Mouse (Mus musculus) heart, embryonic 13.5 days (tissue): Measurements from ENCODE around the gene Atxn7l3. TPM values are rescaled to one million over a fixed set of nuclear protein-coding genes. Genes with fewer than 3 reads are reported as not detected.

Experiments used
- ATAC-seq: fragments of 200-750 bp; cut with Nextera tagmentation; 2 replicates; pipeline ENCODE4 v1.8.0; 2017; ENCODE audit warnings: moderate TSS enrichment; ENCODE audit not compliant: insufficient number of reproducible peaks, low FRiP score, low TSS enrichment; ENCODE audit errors: extremely low read depth
- H3K27ac ChIP-seq: fragments of 300-500 bp; sonication (generic); replicated peaks from 2 replicates; pipeline ENCODE4 v1.5.1; 2015; ENCODE audit warnings: moderate library complexity, mild to moderate bottlenecking, inconsistent platforms
- H3K27me3 ChIP-seq: fragments of 300-500 bp; sonication (generic); replicated peaks from 2 replicates; pipeline ENCODE4 v1.6.1; 2015; ENCODE audit warnings: mild to moderate bottlenecking, inconsistent platforms
- H3K36me3 ChIP-seq: fragments of 300-500 bp; sonication (generic); 2 replicates; pipeline ENCODE4 v1.6.1; 2015; ENCODE audit warnings: mild to moderate bottlenecking, inconsistent platforms
- H3K4me1 ChIP-seq: fragments of 300-500 bp; sonication (generic); 2 replicates; pipeline ENCODE4 v1.6.1; 2015; ENCODE audit warnings: inconsistent platforms
- H3K4me2 ChIP-seq: fragments of 300-500 bp; sonication (generic); 2 replicates; pipeline ENCODE4 v1.6.1; 2015; ENCODE audit warnings: inconsistent platforms, mild to moderate bottlenecking, moderate library complexity
- H3K4me3 ChIP-seq: fragments of 300-500 bp; sonication (generic); 2 replicates; pipeline ENCODE4 v1.5.1; 2015; ENCODE audit warnings: moderate library complexity, mild to moderate bottlenecking, inconsistent platforms
- H3K9ac ChIP-seq: fragments of 300-500 bp; sonication (generic); 2 replicates; pipeline ENCODE4 v1.6.1; 2015; ENCODE audit warnings: inconsistent platforms, mild to moderate bottlenecking, moderate library complexity
- H3K9me3 ChIP-seq: fragments of 300-500 bp; sonication (generic); 2 replicates; pipeline ENCODE4 v1.6.1; 2016; ENCODE audit warnings: inconsistent platforms
- WGBS: fragments of 180-500 bp; shearing (Covaris S2); methylation state at CpG from one replicate; pipeline ENCODE4 v1.1.7; 2015; ENCODE audit warnings: mixed read lengths; 5-methylcytosine and 5-hydroxymethylcytosine counted together
- polyA plus RNA-seq: library from polyadenylated mRNA; unstranded; fragments of >200 nt; fragmentation: Nextera tagmentation; extraction: Ambion mirVana; gene quantifications from 2 replicates; pipeline ENCODE4 v1.2.1, GENCODE M21; 2015

Atxn7l3 gene
- polyA plus RNA-seq, 1 experiment from 2014 or later, result 8.5 TPM

DNA sequence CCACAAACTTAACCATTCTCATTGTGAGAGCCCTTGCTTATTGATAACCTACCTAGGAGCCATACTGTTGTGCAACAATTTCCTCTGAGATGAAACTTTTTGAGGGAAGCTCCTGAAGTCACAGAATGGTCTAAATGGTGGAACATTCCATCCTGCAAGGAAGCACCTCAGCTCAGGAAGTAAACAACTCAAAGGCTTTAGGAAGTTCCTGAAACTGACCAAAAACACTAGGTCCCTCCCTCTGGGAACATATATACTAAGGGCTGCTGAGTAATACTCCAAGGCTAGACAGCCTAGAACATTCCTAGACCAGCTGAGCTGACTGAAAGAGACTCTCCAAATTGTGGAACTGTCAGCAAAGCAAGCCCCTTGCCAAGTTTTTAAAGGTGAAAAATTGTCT lies 36.6 kb upstream of the Atxn7l3 start:
- Histone ChIP-seq H3K4me3 (no peak overlapping the region), H3K27me3 (no peaks in the 10 kb centered on the region), H3K4me1 (peaks cover 12% of the 10 kb centered on the region), H3K9me3 (no peaks in the 10 kb centered on the region), H3K4me2 (no peak overlapping the region), H3K9ac (no peak overlapping the region), H3K27ac (no peak overlapping the region), H3K36me3 (no peaks in the 10 kb centered on the region)
- no peak for ATAC-seq

DNA sequence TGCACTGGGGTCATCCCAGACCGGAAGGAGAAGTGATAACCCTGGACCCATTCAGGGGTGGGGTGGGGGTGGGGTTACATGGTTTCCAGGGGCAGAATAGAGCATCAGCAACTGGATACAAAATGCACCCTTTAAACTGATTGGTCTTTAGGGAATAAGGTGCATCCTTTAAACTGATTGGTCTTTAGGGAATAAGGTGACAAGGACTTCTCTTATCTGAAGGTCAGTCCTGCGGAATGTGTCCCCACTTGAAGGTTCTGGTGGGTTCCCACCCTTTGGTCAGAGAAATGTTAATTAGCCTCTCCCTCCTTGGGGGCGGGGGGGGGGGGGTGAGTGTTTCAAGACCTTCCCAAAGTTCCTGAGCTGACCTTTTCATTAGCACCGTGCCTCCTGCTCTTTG lies 35.4 kb upstream of the Atxn7l3 start:
- 29% methylated on average over 4 of the region's 4 CpGs for WGBS
- ATAC-seq, result no peak

DNA sequence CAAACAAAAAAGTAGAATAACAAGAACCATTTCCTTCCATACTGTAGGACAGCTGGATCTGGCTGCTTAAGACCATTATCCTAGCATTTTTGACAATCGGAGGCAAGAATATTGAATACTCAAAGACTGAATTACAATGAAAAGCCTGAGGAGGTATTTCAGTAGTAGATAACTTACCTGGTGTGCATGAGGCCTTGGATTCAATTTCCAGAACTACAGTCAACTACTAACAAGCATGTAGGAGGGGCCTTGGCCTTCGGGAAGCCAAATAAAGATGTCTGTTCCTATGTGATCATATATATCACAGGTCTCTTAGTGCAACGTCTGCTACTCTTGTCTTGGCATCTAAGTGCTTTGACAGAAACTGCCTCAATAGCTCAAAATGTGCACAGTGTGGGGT lies 33.6 kb upstream of the Atxn7l3 start:
- 65% methylated on average over 3 of the region's 3 CpGs for WGBS
- ATAC-seq, result no peak
- H3K4me2 ChIP-seq, result no peak overlapping the region
- no peak overlapping the region for H3K27ac ChIP-seq
- no peaks in the 10 kb centered on the region for H3K36me3 ChIP-seq
- no peak overlapping the region for H3K9ac ChIP-seq
- peaks cover 5% of the 10 kb centered on the region for H3K4me1 ChIP-seq
- H3K9me3 ChIP-seq, result no peaks in the 10 kb centered on the region
- no peaks in the 10 kb centered on the region for H3K27me3 ChIP-seq
- H3K4me3 ChIP-seq, result no peak overlapping the region

More for the DNA sequence above, 35.4 kb upstream of the Atxn7l3 start:
- no peaks in the 10 kb centered on the region for H3K9me3 ChIP-seq
- H3K36me3 ChIP-seq, result no peaks in the 10 kb centered on the region
- no peak overlapping the region for H3K9ac ChIP-seq
- H3K4me2 ChIP-seq, result no peak overlapping the region
- H3K4me1 ChIP-seq, result peaks cover 10% of the 10 kb centered on the region
- H3K4me3 ChIP-seq, result no peak overlapping the region
- no peaks in the 10 kb centered on the region for H3K27me3 ChIP-seq
- no peak overlapping the region for H3K27ac ChIP-seq

DNA sequence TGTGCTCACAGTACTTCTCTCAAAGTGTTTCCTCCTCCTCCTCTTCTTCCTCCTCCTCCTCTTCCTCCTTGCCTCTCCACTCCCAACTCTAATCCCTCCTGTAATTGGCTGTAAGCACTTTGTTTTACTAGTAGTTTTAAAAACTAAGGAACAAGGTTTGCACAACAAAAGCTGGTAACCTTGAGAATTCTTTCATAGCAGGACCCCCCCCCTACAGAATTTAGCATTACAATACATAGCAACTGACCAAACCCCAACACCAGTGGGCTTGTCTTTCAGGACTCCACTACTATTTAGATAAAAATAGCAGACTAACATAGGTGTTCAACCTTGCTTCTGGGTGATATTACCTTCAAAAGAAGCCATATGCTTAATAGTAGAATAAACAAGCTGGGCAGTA lies 33.1 kb upstream of the Atxn7l3 start:
- no peaks in the 10 kb centered on the region for H3K27me3 ChIP-seq
- no peak overlapping the region for H3K4me3 ChIP-seq
- no peaks in the 10 kb centered on the region for H3K9me3 ChIP-seq
- H3K9ac ChIP-seq, result no peak overlapping the region
- ATAC-seq, result no peak
- H3K27ac ChIP-seq, result no peak overlapping the region
- H3K36me3 ChIP-seq, result no peaks in the 10 kb centered on the region
- no peak overlapping the region for H3K4me2 ChIP-seq
- no peaks in the 10 kb centered on the region for H3K4me1 ChIP-seq

DNA sequence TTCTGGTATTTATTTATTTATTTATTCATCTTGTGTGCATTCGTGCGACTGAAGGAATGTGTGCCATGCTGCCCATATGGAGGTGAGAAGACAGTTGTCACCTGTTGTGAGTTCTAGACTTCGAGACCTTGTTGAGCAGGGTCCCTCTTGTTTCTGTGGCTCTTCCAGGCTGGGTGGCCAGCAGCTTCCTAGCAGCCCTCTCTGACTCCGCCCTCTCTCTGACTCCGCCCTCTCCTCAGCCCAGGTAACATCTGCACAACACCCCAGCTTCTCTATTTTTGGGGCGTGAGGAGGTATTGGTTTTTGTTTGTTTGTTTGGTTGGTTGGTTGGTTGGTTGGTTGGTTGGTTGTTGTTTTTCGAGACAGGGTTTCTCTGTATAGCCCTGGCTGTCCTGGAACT lies 31.4 kb upstream of the Atxn7l3 start:
- Histone ChIP-seq H3K4me3 (no peak overlapping the region), H3K9ac (no peak overlapping the region), H3K9me3 (no peaks in the 10 kb centered on the region), H3K27me3 (0 out of 2 replicates have a peak, but pooled peaks cover 5% of the 10 kb centered on the region), H3K27ac (no peak overlapping the region), H3K4me2 (no peak overlapping the region), H3K4me1 (no peaks in the 10 kb centered on the region), H3K36me3 (no peaks in the 10 kb centered on the region)
- 64% methylated on average over 7 of the region's 7 CpGs for WGBS
- no peak for ATAC-seq

DNA sequence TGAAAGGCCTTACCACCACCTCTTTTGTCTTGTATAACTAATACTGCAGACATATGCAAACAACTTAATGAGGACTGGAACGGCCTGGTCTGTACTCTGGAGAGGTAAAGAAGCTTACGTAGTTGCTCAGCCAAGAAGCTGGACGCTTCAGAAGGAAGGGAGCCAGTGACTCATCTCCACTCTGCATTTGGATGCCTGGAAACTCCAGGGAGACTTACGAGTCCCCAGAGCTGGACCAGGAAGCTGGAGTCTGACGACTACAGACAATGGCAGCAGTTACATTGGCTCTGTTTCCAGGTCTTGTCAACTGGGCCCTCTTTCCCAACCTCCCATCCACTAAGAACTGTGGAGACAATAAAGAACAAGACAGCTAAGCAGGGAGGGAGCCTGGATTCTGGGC lies 30.8 kb upstream of the Atxn7l3 start:
- WGBS, result 56% methylated on average over 5 of the region's 5 CpGs
- H3K4me2 ChIP-seq, result no peak overlapping the region
- no peak for ATAC-seq
- H3K4me1 ChIP-seq, result no peaks in the 10 kb centered on the region
- no peak overlapping the region for H3K9ac ChIP-seq
- no peaks in the 10 kb centered on the region for H3K36me3 ChIP-seq
- H3K9me3 ChIP-seq, result no peaks in the 10 kb centered on the region
- 0 out of 2 replicates have a peak, but pooled peaks cover 5% of the 10 kb centered on the region for H3K27me3 ChIP-seq
- no peak overlapping the region for H3K27ac ChIP-seq
- H3K4me3 ChIP-seq, result no peak overlapping the region

DNA sequence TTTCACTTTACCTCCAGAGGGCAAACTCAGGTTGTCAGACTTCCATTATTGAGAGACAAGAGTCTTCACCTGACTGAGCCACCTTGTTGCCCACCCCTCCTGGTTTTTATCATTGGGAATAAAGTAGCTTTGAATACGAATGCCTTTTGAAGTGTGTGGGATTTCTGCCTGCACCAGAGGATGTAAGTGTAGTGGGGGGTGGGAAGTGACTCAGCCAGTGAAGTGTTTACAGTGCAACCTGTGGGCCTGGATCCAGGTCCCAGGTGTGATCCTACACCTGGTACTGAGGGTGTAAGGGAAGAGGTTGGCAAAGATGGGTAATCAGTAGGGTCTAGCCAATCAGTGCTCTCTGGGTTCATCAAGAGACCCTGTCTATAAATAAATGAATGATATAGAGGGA lies 27.1 kb upstream of the Atxn7l3 start:
- no peak overlapping the region for H3K4me3 ChIP-seq
- H3K4me1 ChIP-seq, result peaks cover 10% of the 10 kb centered on the region
- no peak for ATAC-seq
- WGBS, result 72% methylated on average over 1 of the region's 1 CpGs
- H3K27ac ChIP-seq, result no peak overlapping the region
- no peak overlapping the region for H3K4me2 ChIP-seq
- H3K9ac ChIP-seq, result no peak overlapping the region
- H3K36me3 ChIP-seq, result no peaks in the 10 kb centered on the region
- H3K27me3 ChIP-seq, result 0 out of 2 replicates have a peak, but pooled peaks cover 8% of the 10 kb centered on the region
- no peaks in the 10 kb centered on the region for H3K9me3 ChIP-seq

DNA sequence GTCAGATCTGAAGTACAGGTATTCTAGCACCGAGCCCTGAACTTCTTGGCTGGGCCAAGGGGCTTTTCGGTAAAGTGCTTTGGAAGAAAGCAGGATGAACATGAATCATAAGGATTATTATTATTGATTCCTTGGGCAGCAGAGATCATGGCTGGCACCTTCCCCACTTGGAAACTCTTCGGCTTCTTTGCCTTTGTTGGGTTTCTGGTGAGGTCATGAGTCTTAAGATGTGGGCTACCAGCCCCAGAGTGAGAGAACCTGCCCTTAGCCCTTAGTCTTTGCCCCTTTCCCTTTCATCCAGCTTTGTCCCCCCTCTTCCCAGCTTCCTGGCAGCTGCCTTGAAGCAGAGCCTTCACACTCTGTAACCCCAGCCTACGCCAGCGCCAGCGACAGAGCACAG lies 25.5 kb upstream of the Atxn7l3 start:
- Histone ChIP-seq H3K36me3 (no peaks in the 10 kb centered on the region), H3K27ac (no peak overlapping the region), H3K9ac (no peak overlapping the region), H3K27me3 (0 out of 2 replicates have a peak, but pooled peaks cover 8% of the 10 kb centered on the region), H3K4me2 (no peak overlapping the region), H3K4me1 (peaks cover 10% of the 10 kb centered on the region), H3K4me3 (no peak overlapping the region), H3K9me3 (no peaks in the 10 kb centered on the region)
- WGBS, result 65% methylated on average over 6 of the region's 6 CpGs
- no peak for ATAC-seq

DNA sequence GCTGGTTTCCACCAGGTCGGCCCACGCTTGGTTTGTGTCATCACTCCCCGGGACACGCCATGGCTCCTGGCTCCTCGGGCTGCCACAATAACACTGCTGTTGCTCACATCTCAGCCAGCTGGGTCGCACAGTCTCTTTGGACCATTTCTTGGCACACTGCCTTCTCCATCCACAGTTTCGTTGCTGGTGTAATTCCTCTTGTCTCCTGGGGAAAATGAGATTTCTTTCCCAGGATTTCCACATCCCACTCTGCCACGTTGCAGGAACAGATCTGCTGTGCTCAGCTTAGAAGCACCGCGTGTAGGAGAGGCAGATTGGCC lies 24.2 kb upstream of the Atxn7l3 start:
- H3K4me1 ChIP-seq, result peaks cover 18% of the 10 kb centered on the region
- no peak for ATAC-seq
- H3K9me3 ChIP-seq, result no peaks in the 10 kb centered on the region
- peaks cover 1% of the 10 kb centered on the region for H3K36me3 ChIP-seq
- H3K27ac ChIP-seq, result peak overlapping the region; percentile 99
- H3K4me3 ChIP-seq, result peak overlapping the region; percentile 100
- 11% methylated on average over 10 of the region's 10 CpGs for WGBS
- peak overlapping the region; percentile 86 for H3K4me2 ChIP-seq
- 0 out of 2 replicates have a peak, but pooled peaks cover 8% of the 10 kb centered on the region for H3K27me3 ChIP-seq
- peak overlapping the region; percentile 100 for H3K9ac ChIP-seq

DNA sequence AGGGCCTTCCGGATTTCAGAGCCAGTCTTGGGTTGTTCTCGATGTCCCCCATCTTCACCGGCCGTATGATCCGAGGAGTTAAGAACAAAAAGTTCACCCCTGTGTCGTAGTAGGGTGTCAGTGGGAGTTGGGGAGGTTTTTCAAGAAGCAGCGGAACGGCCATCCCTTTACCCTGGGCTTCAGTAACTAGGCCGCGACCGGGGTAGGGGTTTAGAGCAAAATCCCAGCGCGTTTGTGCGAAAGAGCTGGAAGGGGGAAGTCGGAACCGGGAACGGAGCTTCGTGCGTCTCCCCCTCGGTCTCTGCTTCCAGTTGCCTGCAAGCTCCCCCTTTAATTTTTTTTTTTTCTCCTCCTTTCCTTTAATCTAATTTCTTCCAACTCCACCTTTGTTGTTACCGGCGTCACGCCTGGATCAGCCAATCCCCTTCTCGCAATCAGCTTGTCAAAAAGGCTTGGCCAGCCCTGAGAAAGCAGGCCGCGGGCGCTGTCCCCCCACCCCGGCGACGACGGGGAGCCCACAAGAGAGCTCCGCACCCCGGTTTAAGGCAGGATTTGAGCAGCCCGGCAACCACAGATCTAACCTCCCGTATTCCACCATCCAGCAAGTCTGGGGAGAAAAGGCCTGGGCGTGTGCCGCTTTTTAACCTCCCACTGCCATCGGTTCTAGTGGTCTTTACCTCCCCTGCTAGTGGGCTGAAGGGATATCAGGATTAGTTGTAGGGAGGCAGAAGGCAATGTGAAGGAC lies 23.7 kb upstream of the Atxn7l3 start:
- no peak for ATAC-seq
- Histone ChIP-seq H3K4me3 (peak overlapping the region; percentile 100), H3K27me3 (0 out of 2 replicates have a peak, but pooled peaks cover 8% of the 10 kb centered on the region), H3K9me3 (no peaks in the 10 kb centered on the region), H3K36me3 (peaks cover 7% of the 10 kb centered on the region), H3K4me2 (peak overlapping the region; percentile 86), H3K27ac (peak overlapping the region; percentile 99), H3K9ac (peak overlapping the region; percentile 100), H3K4me1 (peaks cover 24% of the 10 kb centered on the region)
- under 1% methylated on average over 38 of the region's 38 CpGs for WGBS

DNA sequence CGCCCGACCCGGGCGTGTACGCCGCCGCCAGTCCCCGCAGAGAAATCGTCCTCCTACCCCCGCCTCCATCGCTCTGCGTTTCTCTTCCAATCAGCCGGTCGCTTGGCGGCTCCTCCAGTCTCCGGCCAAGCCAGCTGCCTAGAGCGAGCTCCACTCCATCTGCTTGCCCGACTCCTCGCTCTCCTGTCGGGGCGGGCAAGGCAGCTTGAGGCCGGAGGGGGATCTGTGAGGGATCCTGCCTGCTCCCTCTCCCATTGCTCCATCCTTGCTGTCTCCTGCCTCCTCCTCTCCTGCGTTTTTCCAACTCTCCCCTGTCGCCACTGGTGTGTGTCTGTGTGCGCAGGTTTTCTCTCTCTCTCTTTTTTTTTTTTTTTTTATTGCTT lies 23.0 kb upstream of the Atxn7l3 start, which contains the start of gene Ubtf:
TSS of gene Ubtf (minus strand) at position 333 of the 383 bp plus-strand sequence.
- H3K27ac ChIP-seq, result peak within 1 kb of the TSS; percentile 99

More for the DNA sequence above, 23.0 kb upstream of the Atxn7l3 start, which contains the start of gene Ubtf:
- H3K9ac ChIP-seq, result peak within 1 kb of the TSS; percentile 100
- peak within 1 kb of the TSS; percentile 86 for H3K4me2 ChIP-seq
- peak within 1 kb of the TSS; percentile 100 for H3K4me3 ChIP-seq
- H3K9me3 ChIP-seq, result no peaks in the 10 kb centered on the region
- 0% methylated on average over 25 of the region's 25 CpGs for WGBS
- peaks cover 26% of the 10 kb centered on the region for H3K4me1 ChIP-seq
- peaks cover 14% of the 10 kb centered on the region for H3K36me3 ChIP-seq
- no peak for ATAC-seq
- 0 out of 2 replicates have a peak, but pooled peaks cover 8% of the 10 kb centered on the region for H3K27me3 ChIP-seq
